Comparison of ENCODE assay signal across 9 mouse cellular contexts in genomic region chr5:113832490-113832901, GRCm38 (mm10). TPM values are rescaled to one million over a fixed set of nuclear protein-coding genes. Genes with fewer than 3 reads are reported as not detected.
DNase-seq lines count a peak whose midpoint lies in the region; ATAC-seq and TF ChIP-seq lines count a peak whose summit lies in the region.
"Had no signal": no experiment of that assay in that cellular context is flagged by ENCODE, and none has a peak within 500 bp of the region (broad histone marks: within the 10 kb centered on the region; RNA-seq: fewer than 3 reads in every experiment).

Gene Selplg (minus strand): TSS chr5:113832644.

- no peaks in the 10 kb centered on the region for H3K36me3 ChIP-seq in kidney, embryonic 16.5 days (ENCODE audit: insufficient read depth, low read length)
- H3K36me3 ChIP-seq in G1E (replicated peaks) = peaks cover 6% of the 10 kb centered on the region
- H3K36me3 ChIP-seq in small intestine, adult 2 months (ENCODE audit: control insufficient read depth, insufficient read depth, low read length) = no peaks in the 10 kb centered on the region
- H3K36me3 ChIP-seq: embryonic facial prominence, embryonic 15.5 days had no signal

- no peaks in the 10 kb centered on the region for H3K27me3 ChIP-seq in kidney, embryonic 16.5 days (ENCODE audit: insufficient read depth, low read length)
- peaks cover 4% of the 10 kb centered on the region; the same call in 1 of the 2 replicates for H3K27me3 ChIP-seq in G1E (ENCODE audit: insufficient read depth, low read length)
- no peaks in the 10 kb centered on the region for H3K27me3 ChIP-seq in small intestine, adult 2 months (ENCODE audit: control insufficient read depth, insufficient read depth, low read length)
- H3K27me3 ChIP-seq: embryonic facial prominence, embryonic 15.5 days had no signal

- TF ChIP-seq CTCF in G1E (IDR thresholded peaks at IDR 0.05; ENCODE audit: low read depth, low read length) = no peak
- no peak for TF ChIP-seq CTCF in small intestine, adult 2 months (IDR thresholded peaks at IDR 0.05; ENCODE audit: extremely low read depth, insufficient read length, insufficient replicate concordance, low read depth, low read length)

- no peaks in the 10 kb centered on the region for H3K9me3 ChIP-seq in kidney, embryonic 16.5 days (ENCODE audit: low read length)
- H3K9me3 ChIP-seq in G1E (replicated peaks) = no peaks in the 10 kb centered on the region
- H3K9me3 ChIP-seq: embryonic facial prominence, embryonic 15.5 days had no signal

- ATAC-seq in kidney, embryonic 16.5 days (ENCODE audit: low FRiP score, low TSS enrichment) = peak; percentile 27; the same call in 1 of the 2 replicates
- ATAC-seq in G1E (ENCODE audit: extremely low read depth, insufficient number of reproducible peaks, low FRiP score, poor library complexity, severe bottlenecking) = no peak

- peaks cover 7% of the 10 kb centered on the region; the same call in 1 of the 2 replicates for H3K4me1 ChIP-seq in kidney, embryonic 16.5 days (ENCODE audit: insufficient read depth, low read length)
- H3K4me1 ChIP-seq in G1E (ENCODE audit: insufficient read depth, low read depth, low read length) = peaks cover 46% of the 10 kb centered on the region
- H3K4me1 ChIP-seq in small intestine, adult 2 months (ENCODE audit: control insufficient read depth, insufficient read depth, insufficient read length, low read length) = no peaks in the 10 kb centered on the region; the same call in 1 of the 2 replicates
- H3K4me1 ChIP-seq: embryonic facial prominence, embryonic 15.5 days had no signal

- DNase-seq in kidney, adult 11 months = no peak
- DNase-seq in G1E (ENCODE audit: low spot score) = no peak
- DNase-seq in layer of hippocampus, postnatal 36 days = no peak
- no peak for DNase-seq in cerebellum, adult 11-12 months
- DNase-seq in cerebellum, postnatal 14 days = no peak
- no peak for DNase-seq in embryo, embryonic 11 days

- no peak within 1 kb of the TSS for H3K27ac ChIP-seq in kidney, embryonic 16.5 days (ENCODE audit: low read length)
- peak within 1 kb of the TSS; percentile 54 for H3K27ac ChIP-seq in small intestine, adult 2 months (ENCODE audit: insufficient read depth, low read depth, low read length)
- H3K27ac ChIP-seq: embryonic facial prominence, embryonic 15.5 days had no signal

- no peak for TF ChIP-seq POLR2A in small intestine, adult 2 months (IDR thresholded peaks at IDR 0.05; ENCODE audit: low read depth, low read length)

- H3K4me3 ChIP-seq in kidney, embryonic 16.5 days (ENCODE audit: low read length) = no peak within 1 kb of the TSS
- no peak within 1 kb of the TSS; the same call in 1 of the 2 replicates for H3K4me3 ChIP-seq in G1E (ENCODE audit: low read depth, low read length)
- H3K4me3 ChIP-seq in small intestine, adult 2 months (ENCODE audit: low read depth, low read length) = peak within 1 kb of the TSS; percentile 45
- H3K4me3 ChIP-seq: embryonic facial prominence, embryonic 15.5 days had no signal

- H3K9ac ChIP-seq in kidney, embryonic 16.5 days (replicated peaks; ENCODE audit: low read length) = no peak within 1 kb of the TSS
- H3K9ac ChIP-seq: embryonic facial prominence, embryonic 15.5 days had no signal

- H3K4me2 ChIP-seq in kidney, embryonic 16.5 days (replicated peaks; ENCODE audit: low read depth, low read length) = peak within 1 kb of the TSS; percentile 17; the same call in 1 of the 2 replicates
- H3K4me2 ChIP-seq: embryonic facial prominence, embryonic 15.5 days had no signal

- WGBS in kidney, embryonic 16.5 days = 29% methylated on average over 8 of the region's 8 CpGs
- WGBS in small intestine, adult 2 months = 27% methylated on average over 8 of the region's 8 CpGs

RNA-seq across cellular contexts. Expression of gene Selplg, which starts in this region (rescaled TPM):
- 2.4 TPM in 2 replicates for polyA plus RNA-seq in kidney, embryonic 16.5 days (2015; fragmentation: Nextera tagmentation; extraction: Ambion mirVana)
- 12.7 and 13.9 TPM in 2 replicates for total RNA-seq in G1E (2014; fragmentation: Nextera tagmentation)
- 8.5 and 10.7 TPM in 2 replicates for total RNA-seq in G1E (2017)
- 18.7 and 22.5 TPM in 2 replicates for polyA plus RNA-seq in G1E (2012)
- 10 to 100 TPM; 30.2 to 30.3 TPM for total RNA-seq in layer of hippocampus, postnatal 36 days (2021)
- polyA plus RNA-seq in small intestine, adult 2 months (2012; rRNA removed) = 31.5 and 52.3 TPM in 2 replicates
